24 mouse cellular contexts compared by ENCODE assay signal in the genomic region with DNA sequence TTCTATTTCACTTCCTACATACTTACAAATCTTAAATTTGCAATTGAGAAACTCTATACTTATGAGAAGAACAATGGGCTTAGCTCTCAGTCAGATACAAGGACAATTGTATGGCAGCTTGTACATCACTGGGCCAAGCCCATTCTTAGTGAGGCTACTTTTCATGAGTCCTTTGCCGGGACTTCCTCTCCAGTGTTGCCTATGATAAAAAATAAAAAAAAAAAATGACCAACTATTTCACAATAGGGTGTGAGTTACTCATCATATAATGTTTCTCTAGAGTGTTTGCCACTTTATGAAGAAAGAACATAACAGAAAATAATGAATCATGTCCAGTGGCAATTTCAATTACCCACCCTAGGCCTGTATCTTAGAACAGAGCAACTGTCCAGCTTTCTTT.
A peak's percentile ranks its signal among the peaks of the same experiment; 100 is the strongest.
DNase-seq lines count a peak whose midpoint lies in the region; ATAC-seq and TF ChIP-seq lines count a peak whose summit lies in the region.
"Had no signal": no experiment of that assay in that cellular context is flagged by ENCODE, and none has a peak within 500 bp of the region (broad histone marks: within the 10 kb centered on the region; RNA-seq: fewer than 3 reads in every experiment).

No protein-coding gene starts in this region.

- no peak for TF ChIP-seq CTCF in lung, postnatal 0 days (IDR thresholded peaks at IDR 0.05)
- no peak for TF ChIP-seq CTCF in left cerebral cortex, adult 2 months (IDR thresholded peaks at IDR 0.05)

- no peak overlapping the region for H3K4me3 ChIP-seq in lung, postnatal 0 days (ENCODE audit: low read depth, low read length)
- no peak overlapping the region for H3K4me3 ChIP-seq in left cerebral cortex, adult 2 months
- H3K4me3 ChIP-seq in heart, embryonic 10.5 days = no peak overlapping the region
- H3K4me3 ChIP-seq: embryonic facial prominence, embryonic 12.5 days; embryonic facial prominence, embryonic 15.5 days; forebrain, embryonic 15.5 days; heart, adult 2 months; heart, embryonic 12.5 days; heart, embryonic 15.5 days; hindbrain, embryonic 12.5 days; hindbrain, embryonic 15.5 days had no signal

- WGBS in lung, postnatal 0 days = 62% methylated on average over 1 of the region's 1 CpGs
- 90% methylated on average over 1 of the region's 1 CpGs for WGBS in heart, embryonic 10.5 days

- H3K4me2 ChIP-seq in lung, postnatal 0 days (replicated peaks; ENCODE audit: low read depth, low read length) = no peak overlapping the region
- H3K4me2 ChIP-seq: embryonic facial prominence, embryonic 12.5 days; embryonic facial prominence, embryonic 15.5 days; forebrain, embryonic 15.5 days; heart, embryonic 12.5 days; heart, embryonic 15.5 days; hindbrain, embryonic 12.5 days; hindbrain, embryonic 15.5 days had no signal

- H3K36me3 ChIP-seq in lung, postnatal 0 days (ENCODE audit: insufficient read depth, low read length) = no peaks in the 10 kb centered on the region
- no peaks in the 10 kb centered on the region for H3K36me3 ChIP-seq in heart, embryonic 10.5 days
- H3K36me3 ChIP-seq: embryonic facial prominence, embryonic 12.5 days; embryonic facial prominence, embryonic 15.5 days; forebrain, embryonic 15.5 days; G1E; heart, embryonic 12.5 days; heart, embryonic 15.5 days; hindbrain, embryonic 12.5 days; hindbrain, embryonic 15.5 days had no signal

- no peak for ATAC-seq in lung, postnatal 0 days
- ATAC-seq in common myeloid progenitor, adult 5-6 weeks (replicated peaks; ENCODE audit: low read depth, poor library complexity, severe bottlenecking) = 0 out of 2 replicates have a peak, but pooled peaks have one; percentile 22
- ATAC-seq in megakaryocyte progenitor cell, adult 5-6 weeks (replicated peaks; ENCODE audit: poor library complexity) = peak; percentile 84
- ATAC-seq: forebrain, embryonic 15.5 days; Patski had no signal

- intact Hi-C loops in left cerebral cortex, adult 2 months (cut with DNase I) = no loop called here

- no peak overlapping the region for H3K9ac ChIP-seq in lung, postnatal 0 days (replicated peaks; ENCODE audit: low read depth)
- H3K9ac ChIP-seq: embryonic facial prominence, embryonic 12.5 days; embryonic facial prominence, embryonic 15.5 days; forebrain, embryonic 15.5 days; heart, embryonic 12.5 days; heart, embryonic 15.5 days; hindbrain, embryonic 12.5 days; hindbrain, embryonic 15.5 days had no signal

- no peaks in the 10 kb centered on the region for H3K27me3 ChIP-seq in lung, postnatal 0 days (replicated peaks; ENCODE audit: insufficient read depth, low read length)
- no peaks in the 10 kb centered on the region for H3K27me3 ChIP-seq in heart, embryonic 10.5 days (ENCODE audit: insufficient read depth, poor library complexity, severe bottlenecking)
- H3K27me3 ChIP-seq: CH12.LX; embryonic facial prominence, embryonic 12.5 days; embryonic facial prominence, embryonic 15.5 days; forebrain, embryonic 15.5 days; heart, embryonic 12.5 days; heart, embryonic 15.5 days; hindbrain, embryonic 12.5 days; hindbrain, embryonic 15.5 days had no signal

- H3K4me1 ChIP-seq in lung, postnatal 0 days (ENCODE audit: insufficient read depth, low read depth, low read length) = no peaks in the 10 kb centered on the region
- H3K4me1 ChIP-seq in heart, embryonic 10.5 days = no peaks in the 10 kb centered on the region
- H3K4me1 ChIP-seq: embryonic facial prominence, embryonic 12.5 days; embryonic facial prominence, embryonic 15.5 days; forebrain, embryonic 15.5 days; heart, embryonic 12.5 days; heart, embryonic 15.5 days; hindbrain, embryonic 12.5 days; hindbrain, embryonic 15.5 days had no signal

- peak; percentile 54 for DNase-seq in lung, postnatal 0 days (ENCODE audit: low spot score)
- DNase-seq in lung, postnatal 10 days = no peak
- DNase-seq in left cerebral cortex, adult 2 months (ENCODE audit: extremely low spot score in 1 of 2, low spot score in 2 of 2) = no peak
- no peak for DNase-seq in heart, embryonic 10.5 days (ENCODE audit: low spot score)
- DNase-seq: adrenal gland, postnatal 10 days; adrenal gland, postnatal 36 days; B cell, adult 2 months; cerebellum, adult 18-20 months; cerebellum, adult 9-10 months; gastrocnemius, postnatal 25 days; heart, adult 2 months; heart, postnatal 14 days had no signal

- no peak overlapping the region for H3K27ac ChIP-seq in lung, postnatal 0 days (ENCODE audit: low read length)
- H3K27ac ChIP-seq in left cerebral cortex, adult 2 months = no peak overlapping the region
- no peak overlapping the region for H3K27ac ChIP-seq in heart, embryonic 10.5 days
- H3K27ac ChIP-seq: embryonic facial prominence, embryonic 12.5 days; embryonic facial prominence, embryonic 15.5 days; forebrain, embryonic 15.5 days; heart, adult 2 months; heart, embryonic 15.5 days; hindbrain, embryonic 12.5 days; hindbrain, embryonic 15.5 days had no signal

- H3K9me3 ChIP-seq in lung, postnatal 0 days (ENCODE audit: low read length) = no peaks in the 10 kb centered on the region
- no peaks in the 10 kb centered on the region for H3K9me3 ChIP-seq in heart, embryonic 10.5 days
- H3K9me3 ChIP-seq: embryonic facial prominence, embryonic 12.5 days; embryonic facial prominence, embryonic 15.5 days; forebrain, embryonic 15.5 days; G1E; heart, embryonic 12.5 days; heart, embryonic 15.5 days; hindbrain, embryonic 12.5 days; hindbrain, embryonic 15.5 days had no signal

- no peak for TF ChIP-seq EP300 in lung, postnatal 0 days (IDR thresholded peaks at IDR 0.05)
